Mouse (Mus musculus) kidney, embryonic 15.5 days (tissue): Measurements from ENCODE around the gene Akt1. TPM values are rescaled to one million over a fixed set of nuclear protein-coding genes. Genes with fewer than 3 reads are reported as not detected.

Experiments used
- ATAC-seq: fragments of 200-750 bp; cut with Nextera tagmentation; replicated peaks from 2 replicates; pipeline ENCODE4 v1.8.0; 2017; ENCODE audit warnings: moderate TSS enrichment; ENCODE audit not compliant: low FRiP score
- H3K27ac ChIP-seq: fragments of 300-500 bp; sonication (generic); 2 replicates; pipeline ENCODE4 v1.5.1; 2015; ENCODE audit warnings: mild to moderate bottlenecking, inconsistent platforms
- H3K27me3 ChIP-seq: fragments of 300-500 bp; sonication (generic); 2 replicates; pipeline ENCODE4 v1.6.1; 2015; ENCODE audit warnings: inconsistent platforms
- H3K36me3 ChIP-seq: fragments of 300-500 bp; sonication (generic); 2 replicates; pipeline ENCODE4 v1.6.1; 2015; ENCODE audit warnings: inconsistent platforms
- H3K4me1 ChIP-seq: fragments of 300-500 bp; sonication (generic); 2 replicates; pipeline ENCODE4 v1.6.1; 2015; ENCODE audit warnings: inconsistent platforms
- H3K4me2 ChIP-seq: fragments of 300-500 bp; sonication (generic); 2 replicates; pipeline ENCODE4 v1.6.1; 2015; ENCODE audit warnings: moderate library complexity, mild to moderate bottlenecking, inconsistent platforms
- H3K4me3 ChIP-seq: fragments of 300-500 bp; sonication (generic); replicated peaks from 2 replicates; pipeline ENCODE4 v1.5.1; 2015; ENCODE audit warnings: mild to moderate bottlenecking, inconsistent platforms
- H3K9ac ChIP-seq: fragments of 300-500 bp; sonication (generic); 2 replicates; pipeline ENCODE4 v1.6.1; 2015; ENCODE audit warnings: mild to moderate bottlenecking, inconsistent platforms
- H3K9me3 ChIP-seq: fragments of 300-500 bp; sonication (generic); replicated peaks from 2 replicates; pipeline ENCODE4 v1.6.1; 2016; ENCODE audit warnings: inconsistent platforms
- WGBS: fragments of 180-500 bp; shearing (Covaris S2); methylation state at CpG from one replicate; pipeline ENCODE4 v1.1.7; 2015; ENCODE audit warnings: mixed read lengths; 5-methylcytosine and 5-hydroxymethylcytosine counted together
- polyA plus RNA-seq: library from polyadenylated mRNA; unstranded; fragments of >200 nt; fragmentation: Nextera tagmentation; extraction: Ambion mirVana; gene quantifications from 2 replicates; pipeline ENCODE4 v1.2.1, GENCODE M21; 2015

Akt1 gene
- polyA plus RNA-seq, 1 experiment from 2014 or later = 53.7 TPM

- Histone ChIP-seq H3K4me3 (no peak overlapping the region), H3K9ac (no peak overlapping the region), H3K36me3 (peaks cover 81% of the 10 kb centered on the region), H3K9me3 (no peaks in the 10 kb centered on the region), H3K4me1 (peaks cover 99% of the 10 kb centered on the region), H3K27me3 (no peaks in the 10 kb centered on the region), H3K27ac (peak overlapping the region; percentile 19), H3K4me2 (no peak overlapping the region)
- WGBS = 68% methylated on average over 10 of the region's 10 CpGs
- no peak for ATAC-seq
Observed at GRCm38 (mm10) chr12:112667619-112668297, 6.9 kb downstream of the Akt1 start.

DNA sequence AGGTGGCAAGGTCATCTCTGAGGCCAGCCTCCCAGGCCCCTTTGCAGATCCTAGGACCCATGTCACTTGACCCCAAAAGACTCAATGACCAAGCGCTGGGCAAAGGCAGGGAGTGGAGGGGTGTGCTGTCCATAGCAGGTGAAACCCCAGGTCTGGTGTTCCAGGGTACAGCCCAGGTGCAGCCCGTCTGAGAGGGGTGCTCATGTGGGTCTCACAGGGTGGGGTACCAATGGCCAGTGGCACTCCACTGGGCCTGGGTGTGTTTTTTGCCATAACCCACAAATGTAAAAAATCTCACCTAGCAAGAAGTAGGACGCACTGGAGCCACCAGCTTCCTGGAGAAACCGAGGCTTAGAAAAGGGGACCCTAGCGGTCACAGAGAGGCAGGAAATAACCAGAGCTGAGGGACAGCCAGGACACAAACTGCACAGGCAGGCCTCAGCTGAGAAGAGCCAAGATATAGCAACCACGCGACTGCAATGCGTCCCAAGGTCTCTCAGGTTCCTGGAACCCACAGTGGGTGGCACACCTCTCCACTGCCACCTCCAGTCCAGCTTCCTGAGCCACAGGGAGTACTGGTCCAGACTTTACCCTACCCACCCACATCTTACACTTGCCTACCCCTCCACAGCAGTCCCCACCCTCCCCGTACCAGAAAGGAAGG, 8.7 kb downstream of the Akt1 start:
- no peaks in the 10 kb centered on the region for H3K27me3 ChIP-seq
- H3K4me2 ChIP-seq = no peak overlapping the region
- no peak for ATAC-seq
- peaks cover 95% of the 10 kb centered on the region for H3K36me3 ChIP-seq
- H3K4me3 ChIP-seq = no peak overlapping the region
- peaks cover 99% of the 10 kb centered on the region for H3K4me1 ChIP-seq
- no peaks in the 10 kb centered on the region for H3K9me3 ChIP-seq
- H3K9ac ChIP-seq = no peak overlapping the region
- 83% methylated on average over 9 of the region's 9 CpGs for WGBS
- H3K27ac ChIP-seq = peak overlapping the region; percentile 34

- WGBS = 45% methylated on average over 18 of the region's 18 CpGs
- no peak for ATAC-seq
- H3K9me3 ChIP-seq = no peaks in the 10 kb centered on the region
- no peak overlapping the region for H3K4me2 ChIP-seq
- H3K27me3 ChIP-seq = no peaks in the 10 kb centered on the region
- peaks cover 99% of the 10 kb centered on the region for H3K4me1 ChIP-seq
- H3K27ac ChIP-seq = peak overlapping the region; percentile 34
- H3K36me3 ChIP-seq = peaks cover 95% of the 10 kb centered on the region
- H3K4me3 ChIP-seq = no peak overlapping the region
- no peak overlapping the region; the same call in 1 of the 2 replicates for H3K9ac ChIP-seq
Observed at GRCm38 (mm10) chr12:112665445-112665844, 9.2 kb downstream of the Akt1 start.

DNA sequence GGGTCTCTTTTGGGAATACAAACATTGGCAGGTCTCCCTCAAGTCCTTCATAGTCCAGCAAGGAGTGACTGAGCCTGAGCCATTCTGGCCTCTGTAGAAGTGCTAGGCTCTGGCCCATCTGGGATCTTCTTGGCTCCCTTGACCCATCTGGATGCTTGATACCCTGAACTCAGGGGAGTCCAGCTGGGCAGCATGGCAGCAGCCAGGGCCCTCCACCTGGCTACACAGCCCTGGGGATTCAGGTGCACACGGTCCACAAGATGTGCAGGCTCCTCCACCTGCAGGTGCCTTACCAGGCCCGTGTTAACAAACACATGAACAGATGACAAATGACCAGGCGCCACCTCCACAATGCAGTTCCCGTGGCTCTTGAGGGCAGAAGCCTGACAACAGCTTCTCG, 10.0 kb downstream of the Akt1 start:
- Histone ChIP-seq H3K27me3 (no peaks in the 10 kb centered on the region), H3K36me3 (peaks cover 95% of the 10 kb centered on the region), H3K9me3 (no peaks in the 10 kb centered on the region), H3K4me1 (peaks cover 99% of the 10 kb centered on the region), H3K27ac (no peak overlapping the region), H3K4me3 (no peak overlapping the region), H3K4me2 (no peak overlapping the region), H3K9ac (no peak overlapping the region; the same call in 1 of the 2 replicates)
- ATAC-seq = no peak
- 50% methylated on average over 5 of the region's 5 CpGs for WGBS

DNA sequence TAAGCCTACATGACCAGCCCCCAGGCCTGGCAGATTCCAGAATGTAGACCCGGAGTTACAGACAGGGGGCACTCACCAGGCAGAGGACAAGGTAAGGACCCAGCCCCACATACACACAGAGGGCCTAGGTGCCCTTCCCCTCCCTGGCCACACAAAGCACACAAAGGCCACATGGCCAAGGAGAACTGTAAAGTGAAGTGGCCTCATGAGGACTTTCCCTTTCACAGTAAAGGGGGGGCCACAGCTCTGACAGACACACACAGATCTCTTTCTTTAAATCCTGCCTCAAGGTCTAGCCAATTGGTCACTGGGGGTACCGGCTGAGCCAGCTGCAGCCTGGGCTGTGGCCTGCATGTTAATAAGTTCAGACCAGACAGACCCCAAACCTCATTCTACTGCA, 10.6 kb downstream of the Akt1 start:
- H3K4me2 ChIP-seq = no peak overlapping the region
- H3K27ac ChIP-seq = no peak overlapping the region
- no peaks in the 10 kb centered on the region for H3K9me3 ChIP-seq
- peaks cover 95% of the 10 kb centered on the region for H3K36me3 ChIP-seq
- H3K4me3 ChIP-seq = no peak overlapping the region
- no peak for ATAC-seq
- peaks cover 94% of the 10 kb centered on the region for H3K4me1 ChIP-seq
- H3K27me3 ChIP-seq = no peaks in the 10 kb centered on the region
- 43% methylated on average over 2 of the region's 2 CpGs for WGBS
- H3K9ac ChIP-seq = no peak overlapping the region

DNA sequence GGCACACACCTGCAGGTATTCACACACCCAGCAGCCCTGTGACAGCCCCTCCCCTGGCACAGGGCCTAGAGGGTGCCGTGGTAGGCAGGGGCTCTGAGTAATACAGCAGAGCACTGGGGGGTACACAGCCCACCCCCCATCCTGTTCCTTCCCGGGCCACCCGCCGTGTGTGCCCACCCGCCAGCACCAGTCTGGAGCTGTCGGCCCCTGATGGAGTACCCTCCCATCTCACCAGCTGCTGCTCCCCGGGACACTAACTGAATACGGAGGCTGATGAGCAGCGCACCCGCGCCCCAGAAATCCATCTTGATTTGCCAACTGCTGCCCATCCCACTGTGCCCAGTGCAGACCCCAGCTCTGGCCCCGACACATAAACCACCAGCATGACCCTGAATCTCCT, 11.0 kb downstream of the Akt1 start:
- peaks cover 90% of the 10 kb centered on the region for H3K4me1 ChIP-seq
- H3K27ac ChIP-seq = peak overlapping the region; percentile 9; the same call in 1 of the 2 replicates
- H3K9me3 ChIP-seq = no peaks in the 10 kb centered on the region
- no peak overlapping the region for H3K9ac ChIP-seq
- no peak for ATAC-seq
- H3K4me2 ChIP-seq = no peak overlapping the region
- WGBS = 89% methylated on average over 12 of the region's 12 CpGs
- no peak overlapping the region for H3K4me3 ChIP-seq
- no peaks in the 10 kb centered on the region for H3K27me3 ChIP-seq
- peaks cover 95% of the 10 kb centered on the region for H3K36me3 ChIP-seq

- Histone ChIP-seq H3K36me3 (peaks cover 95% of the 10 kb centered on the region), H3K4me3 (no peak overlapping the region), H3K27ac (peak overlapping the region; percentile 9; the same call in 1 of the 2 replicates), H3K4me1 (peaks cover 86% of the 10 kb centered on the region), H3K4me2 (no peak overlapping the region), H3K9me3 (no peaks in the 10 kb centered on the region), H3K9ac (no peak overlapping the region), H3K27me3 (no peaks in the 10 kb centered on the region)
- WGBS = 75% methylated on average over 11 of the region's 11 CpGs
- ATAC-seq = no peak
Observed at GRCm38 (mm10) chr12:112663303-112663702, 11.4 kb downstream of the Akt1 start.

DNA sequence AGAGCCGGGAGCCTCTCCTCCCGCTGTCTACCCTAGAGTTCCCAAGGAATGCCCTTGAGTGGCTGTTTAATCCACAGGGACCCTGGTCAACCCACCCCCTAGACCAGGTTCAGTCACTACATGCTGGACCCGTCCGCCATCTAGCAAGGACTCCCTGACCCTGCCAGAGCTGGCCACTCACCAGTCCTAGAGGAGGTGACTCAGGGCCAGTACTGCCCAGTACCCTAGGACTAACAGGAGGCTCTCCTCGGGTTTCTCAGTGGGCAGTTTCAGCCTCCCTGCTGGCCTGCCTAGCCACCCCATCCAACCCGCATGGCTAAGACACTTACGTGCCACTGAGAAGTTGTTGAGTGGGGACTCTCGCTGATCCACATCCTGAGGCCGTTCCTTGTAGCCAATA, 12.8 kb downstream of the Akt1 start:
- Histone ChIP-seq H3K9me3 (no peaks in the 10 kb centered on the region), H3K4me2 (no peak overlapping the region), H3K4me1 (peaks cover 72% of the 10 kb centered on the region), H3K36me3 (peaks cover 95% of the 10 kb centered on the region), H3K27ac (peak overlapping the region; percentile 90), H3K9ac (peak overlapping the region; percentile 29; the same call in 1 of the 2 replicates), H3K4me3 (no peak overlapping the region), H3K27me3 (no peaks in the 10 kb centered on the region)
- ATAC-seq = no peak
- 53% methylated on average over 9 of the region's 9 CpGs for whole genome bisulfite sequencing

DNA sequence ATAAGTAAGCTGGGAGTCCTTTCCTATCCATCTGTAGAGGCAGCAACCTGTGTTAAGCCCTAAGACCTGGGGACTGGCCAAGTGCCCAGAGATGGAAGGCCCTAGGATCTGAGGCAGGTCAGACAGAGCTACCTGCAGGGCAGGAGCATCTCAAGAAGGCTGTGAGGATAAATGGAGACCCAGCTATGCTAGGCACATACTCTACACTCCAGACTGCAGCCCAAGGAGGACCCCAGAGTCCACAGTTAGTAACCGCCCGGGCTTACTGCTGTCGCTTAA, 13.4 kb downstream of the Akt1 start:
- no peak for ATAC-seq
- H3K27ac ChIP-seq = peak overlapping the region; percentile 90
- no peaks in the 10 kb centered on the region for H3K27me3 ChIP-seq
- peak overlapping the region; percentile 29; the same call in 1 of the 2 replicates for H3K9ac ChIP-seq
- H3K36me3 ChIP-seq = peaks cover 95% of the 10 kb centered on the region
- no peaks in the 10 kb centered on the region for H3K9me3 ChIP-seq
- WGBS = 62% methylated on average over 3 of the region's 3 CpGs
- H3K4me1 ChIP-seq = peaks cover 66% of the 10 kb centered on the region
- H3K4me3 ChIP-seq = no peak overlapping the region
- peak overlapping the region; percentile 37 for H3K4me2 ChIP-seq

GRCm38 (mm10) chr12:112660576-112661326, 13.9 kb downstream of the Akt1 start:
- Histone ChIP-seq H3K27ac (peak overlapping the region; percentile 90), H3K27me3 (no peaks in the 10 kb centered on the region), H3K4me1 (peaks cover 61% of the 10 kb centered on the region), H3K9me3 (no peaks in the 10 kb centered on the region), H3K9ac (peak overlapping the region; percentile 31; the same call in 1 of the 2 replicates), H3K4me2 (peak overlapping the region; percentile 37), H3K4me3 (no peak overlapping the region), H3K36me3 (peaks cover 95% of the 10 kb centered on the region)
- ATAC-seq = peak; percentile 80
- 23% methylated on average over 5 of the region's 5 CpGs for WGBS

DNA sequence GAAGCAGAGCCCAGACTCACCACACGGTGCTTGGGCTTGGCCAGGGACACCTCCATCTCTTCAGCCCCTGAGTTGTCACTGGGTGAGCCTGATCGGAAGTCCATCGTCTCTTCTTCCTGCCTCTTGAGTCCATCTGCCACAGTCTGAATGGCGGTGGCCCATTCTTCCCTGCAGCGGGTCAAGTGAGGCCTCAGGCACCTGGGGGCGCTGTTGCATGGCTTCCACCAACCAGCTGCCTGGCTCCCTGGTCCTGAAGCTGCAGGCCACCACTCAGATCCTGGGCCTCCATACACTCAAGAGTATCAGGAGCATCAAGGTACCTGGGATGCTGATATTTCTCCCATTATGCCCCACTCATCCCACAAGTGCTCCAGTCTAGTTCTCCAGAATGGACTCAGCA, 15.6 kb downstream of the Akt1 start:
- Histone ChIP-seq H3K9me3 (no peaks in the 10 kb centered on the region), H3K9ac (no peak overlapping the region), H3K36me3 (peaks cover 99% of the 10 kb centered on the region), H3K27ac (no peak overlapping the region), H3K27me3 (no peaks in the 10 kb centered on the region), H3K4me1 (peaks cover 57% of the 10 kb centered on the region), H3K4me2 (no peak overlapping the region), H3K4me3 (no peak overlapping the region)
- WGBS = 82% methylated on average over 6 of the region's 6 CpGs
- ATAC-seq = no peak

GRCm38 (mm10) chr12:112658619-112659018, 16.1 kb downstream of the Akt1 start:
- peaks cover 57% of the 10 kb centered on the region for H3K4me1 ChIP-seq
- ATAC-seq = no peak
- no peaks in the 10 kb centered on the region for H3K27me3 ChIP-seq

More at GRCm38 (mm10) chr12:112658619-112659018, 16.1 kb downstream of the Akt1 start:
- H3K4me3 ChIP-seq = no peak overlapping the region
- no peak overlapping the region for H3K27ac ChIP-seq
- WGBS = 88% methylated on average over 7 of the region's 7 CpGs
- no peaks in the 10 kb centered on the region for H3K9me3 ChIP-seq
- no peak overlapping the region for H3K9ac ChIP-seq
- no peak overlapping the region for H3K4me2 ChIP-seq
- H3K36me3 ChIP-seq = peaks cover 99% of the 10 kb centered on the region
